Mouse (Mus musculus) liver, embryonic 14.5 days (tissue): Measurements from ENCODE around the gene Lrch3.

Source experiments
- CTCF ChIP-seq: IDR thresholded peaks from 2 replicates; pipeline ENCODE4 v1.5.1; 2016; ENCODE audit warnings: antibody characterized with exemption, low read depth, control low read depth
- EP300 ChIP-seq: IDR thresholded peaks from 2 replicates; pipeline ENCODE4 v1.6.1; 2016; ENCODE audit warnings: antibody characterized with exemption, low read depth

GRCm38 (mm10) chr16:33042682-33043081 is 128.8 kb downstream of the Lrch3 start:
- no peak for TF ChIP-seq CTCF
- no peak for TF ChIP-seq EP300
